Mouse (Mus musculus) heart, embryonic 10.5 days (tissue): ENCODE data around the gene Fras1. TPM values are rescaled to one million over a fixed set of nuclear protein-coding genes. Genes with fewer than 3 reads are reported as not detected.

Experiments
- DNase-seq: peaks from one replicate; pipeline ENCODE4 v3.0.0-alpha.2; 2017; ENCODE audit warnings: low spot score
- H3K27ac ChIP-seq: fragments of 300-500 bp; sonication (generic); 2 replicates; pipeline ENCODE4 v1.5.1; 2016; ENCODE audit warnings: mild to moderate bottlenecking
- H3K27me3 ChIP-seq: fragments of 300-500 bp; sonication (generic); 2 replicates; pipeline ENCODE4 v1.6.1; 2016; ENCODE audit warnings: mild to moderate bottlenecking; ENCODE audit not compliant: poor library complexity, insufficient read depth, severe bottlenecking
- H3K36me3 ChIP-seq: fragments of 300-500 bp; sonication (generic); 2 replicates; pipeline ENCODE4 v1.6.1; 2016; ENCODE audit warnings: mild to moderate bottlenecking, moderate library complexity
- H3K4me1 ChIP-seq: fragments of 300-500 bp; sonication (generic); 2 replicates; pipeline ENCODE4 v1.6.1; 2016; ENCODE audit warnings: mild to moderate bottlenecking
- H3K4me3 ChIP-seq: fragments of 300-500 bp; sonication (generic); 2 replicates; pipeline ENCODE4 v1.5.1; 2016; ENCODE audit warnings: mild to moderate bottlenecking, moderate library complexity
- H3K9me3 ChIP-seq: fragments of 300-500 bp; sonication (generic); 2 replicates; pipeline ENCODE4 v1.6.1; 2016; ENCODE audit warnings: mild to moderate bottlenecking, moderate library complexity
- WGBS: fragments of 180-500 bp; shearing (Covaris S2); methylation state at CpG from one replicate; pipeline ENCODE4 v1.1.7; 2016; 5-methylcytosine and 5-hydroxymethylcytosine counted together
- polyA plus RNA-seq: library from polyadenylated mRNA; unstranded; fragments of >200 nt; fragmentation: Nextera tagmentation; extraction: Ambion mirVana; gene quantifications from 2 replicates; pipeline ENCODE4 v1.2.1, GENCODE M21; 2016

Gene Fras1
- polyA plus RNA-seq, 1 experiment from 2014 or later, result 26.9 TPM

GRCm38 (mm10) chr5:96688885-96689284 lies 315.1 kb downstream of the Fras1 start:
- Histone ChIP-seq H3K4me1 (no peaks in the 10 kb centered on the region), H3K9me3 (no peaks in the 10 kb centered on the region), H3K4me3 (no peak overlapping the region), H3K27me3 (no peaks in the 10 kb centered on the region), H3K27ac (no peak overlapping the region), H3K36me3 (peaks cover 36% of the 10 kb centered on the region)
- WGBS, result 64% methylated on average over 2 of the region's 2 CpGs
- DNase-seq, result no peak

- Histone ChIP-seq H3K36me3 (peaks cover 32% of the 10 kb centered on the region), H3K9me3 (no peaks in the 10 kb centered on the region), H3K4me1 (no peaks in the 10 kb centered on the region), H3K27me3 (no peaks in the 10 kb centered on the region), H3K4me3 (no peak overlapping the region), H3K27ac (no peak overlapping the region)
- WGBS, result 74% methylated on average over 8 of the region's 8 CpGs
- no peak for DNase-seq
Measured at GRCm38 (mm10) chr5:96698972-96699371, 325.2 kb downstream of the Fras1 start.

- no peak for DNase-seq
- no peak overlapping the region for H3K27ac ChIP-seq
Measured at GRCm38 (mm10) chr5:96702706-96703625, 329.2 kb downstream of the Fras1 start.

GRCm38 (mm10) chr5:96708515-96708914 lies 334.8 kb downstream of the Fras1 start:
- 78% methylated on average over 10 of the region's 10 CpGs for WGBS
- H3K36me3 ChIP-seq, result peaks cover 37% of the 10 kb centered on the region
- no peak overlapping the region for H3K27ac ChIP-seq
- no peaks in the 10 kb centered on the region for H3K9me3 ChIP-seq
- DNase-seq, result no peak
- no peaks in the 10 kb centered on the region for H3K27me3 ChIP-seq
- no peak overlapping the region for H3K4me3 ChIP-seq
- H3K4me1 ChIP-seq, result peaks cover 10% of the 10 kb centered on the region; the same call in 1 of the 2 replicates

More at GRCm38 (mm10) chr5:96702706-96703625, 329.2 kb downstream of the Fras1 start:
- Histone ChIP-seq H3K27me3 (no peaks in the 10 kb centered on the region), H3K4me1 (no peaks in the 10 kb centered on the region), H3K9me3 (no peaks in the 10 kb centered on the region), H3K36me3 (peaks cover 37% of the 10 kb centered on the region), H3K4me3 (no peak overlapping the region)
- WGBS, result 65% methylated on average over 22 of the region's 22 CpGs

- no peaks in the 10 kb centered on the region for H3K9me3 ChIP-seq
- peaks cover 18% of the 10 kb centered on the region; the same call in 1 of the 2 replicates for H3K4me1 ChIP-seq
- DNase-seq, result no peak
- no peak overlapping the region for H3K27ac ChIP-seq
- 50% methylated on average over 12 of the region's 12 CpGs for WGBS
- H3K36me3 ChIP-seq, result peaks cover 24% of the 10 kb centered on the region
- H3K4me3 ChIP-seq, result no peak overlapping the region
- H3K27me3 ChIP-seq, result no peaks in the 10 kb centered on the region
Measured at GRCm38 (mm10) chr5:96712089-96712684, 338.4 kb downstream of the Fras1 start.

- Histone ChIP-seq H3K27me3 (no peaks in the 10 kb centered on the region), H3K9me3 (no peaks in the 10 kb centered on the region), H3K27ac (no peak overlapping the region), H3K4me3 (no peak overlapping the region), H3K4me1 (peaks cover 18% of the 10 kb centered on the region; the same call in 1 of the 2 replicates), H3K36me3 (peaks cover 28% of the 10 kb centered on the region)
- no peak for DNase-seq
- 94% methylated on average over 4 of the region's 4 CpGs for WGBS
Measured at GRCm38 (mm10) chr5:96712799-96713198, 339.0 kb downstream of the Fras1 start.

- H3K36me3 ChIP-seq, result peaks cover 35% of the 10 kb centered on the region
Measured at GRCm38 (mm10) chr5:96716273-96717034, 342.7 kb downstream of the Fras1 start.

GRCm38 (mm10) chr5:96717690-96718089 lies 343.9 kb downstream of the Fras1 start:
- H3K9me3 ChIP-seq, result no peaks in the 10 kb centered on the region
- no peaks in the 10 kb centered on the region for H3K27me3 ChIP-seq
- no peak overlapping the region for H3K27ac ChIP-seq
- H3K4me3 ChIP-seq, result no peak overlapping the region
- WGBS, result 86% methylated on average over 4 of the region's 4 CpGs
- peaks cover 8% of the 10 kb centered on the region; the same call in 1 of the 2 replicates for H3K4me1 ChIP-seq
- no peak for DNase-seq
- H3K36me3 ChIP-seq, result peaks cover 32% of the 10 kb centered on the region

More at GRCm38 (mm10) chr5:96716273-96717034, 342.7 kb downstream of the Fras1 start:
- H3K27ac ChIP-seq, result no peak overlapping the region
- 52% methylated on average over 8 of the region's 8 CpGs for WGBS
- H3K9me3 ChIP-seq, result no peaks in the 10 kb centered on the region
- DNase-seq, result no peak
- no peaks in the 10 kb centered on the region for H3K27me3 ChIP-seq
- H3K4me1 ChIP-seq, result peaks cover 18% of the 10 kb centered on the region; the same call in 1 of the 2 replicates
- H3K4me3 ChIP-seq, result no peak overlapping the region

GRCm38 (mm10) chr5:96718601-96719000 lies 344.8 kb downstream of the Fras1 start:
- peaks cover 8% of the 10 kb centered on the region; the same call in 1 of the 2 replicates for H3K4me1 ChIP-seq
- no peak overlapping the region for H3K4me3 ChIP-seq
- WGBS, result 86% methylated on average over 5 of the region's 5 CpGs

GRCm38 (mm10) chr5:96719221-96719620 lies 345.5 kb downstream of the Fras1 start:
- 86% methylated on average over 5 of the region's 5 CpGs for WGBS
- peaks cover 8% of the 10 kb centered on the region; the same call in 1 of the 2 replicates for H3K4me1 ChIP-seq
- H3K27ac ChIP-seq, result no peak overlapping the region
- H3K36me3 ChIP-seq, result peaks cover 33% of the 10 kb centered on the region
- H3K4me3 ChIP-seq, result no peak overlapping the region
- DNase-seq, result no peak
- no peaks in the 10 kb centered on the region for H3K9me3 ChIP-seq
- H3K27me3 ChIP-seq, result no peaks in the 10 kb centered on the region

More at GRCm38 (mm10) chr5:96718601-96719000, 344.8 kb downstream of the Fras1 start:
- no peaks in the 10 kb centered on the region for H3K9me3 ChIP-seq
- DNase-seq, result no peak
- no peaks in the 10 kb centered on the region for H3K27me3 ChIP-seq
- H3K36me3 ChIP-seq, result peaks cover 35% of the 10 kb centered on the region
- no peak overlapping the region for H3K27ac ChIP-seq

- no peak overlapping the region for H3K27ac ChIP-seq
Measured at GRCm38 (mm10) chr5:96722690-96723089, 348.9 kb downstream of the Fras1 start.

GRCm38 (mm10) chr5:96739138-96739878 lies 365.6 kb downstream of the Fras1 start:
- Histone ChIP-seq H3K9me3 (no peaks in the 10 kb centered on the region), H3K27me3 (no peaks in the 10 kb centered on the region), H3K36me3 (peaks cover 30% of the 10 kb centered on the region), H3K4me3 (no peak overlapping the region), H3K27ac (no peak overlapping the region), H3K4me1 (no peaks in the 10 kb centered on the region)
- 81% methylated on average over 15 of the region's 15 CpGs for WGBS
- no peak for DNase-seq

More at GRCm38 (mm10) chr5:96722690-96723089, 348.9 kb downstream of the Fras1 start:
- H3K4me1 ChIP-seq, result no peaks in the 10 kb centered on the region
- no peaks in the 10 kb centered on the region for H3K27me3 ChIP-seq
- no peaks in the 10 kb centered on the region for H3K9me3 ChIP-seq
- no peak for DNase-seq
- peaks cover 38% of the 10 kb centered on the region for H3K36me3 ChIP-seq
- WGBS, result 60% methylated on average over 3 of the region's 3 CpGs
- no peak overlapping the region for H3K4me3 ChIP-seq
